Mouse (Mus musculus): ENCODE data around the gene Pigq. TPM values are rescaled to one million over a fixed set of nuclear protein-coding genes. Genes with fewer than 3 reads are reported as not detected.

Pigq gene
- polyA plus RNA-seq, 1 experiment, result 170 TPM

- 75% methylated on average over 3 of the region's 3 CpGs for WGBS
- Histone ChIP-seq H3K4me3 (replicated peaks; ENCODE audit: insufficient read depth, low read depth, low read length) (no peak overlapping the region), H3K27ac (ENCODE audit: insufficient read depth, low read length) (no peak overlapping the region), H3K27me3 (ENCODE audit: control insufficient read depth, insufficient read depth, low read length) (no peaks in the 10 kb centered on the region), H3K4me1 (ENCODE audit: control insufficient read depth, insufficient read depth, low read length) (peaks cover 9% of the 10 kb centered on the region)
- TF ChIP-seq POLR2A (IDR thresholded peaks at IDR 0.05; ENCODE audit: borderline replicate concordance, insufficient read depth, low read length), result no peak
- no peak for TF ChIP-seq CTCF (IDR thresholded peaks at IDR 0.05; ENCODE audit: borderline replicate concordance, insufficient read depth, low read depth, low read length)
- no peak for DNase-seq
Observed at GRCm38 (mm10) chr17:25903061-25903460, 41.7 kb downstream of the Pigq start.

GRCm38 (mm10) chr17:25900193-25900592, 44.5 kb downstream of the Pigq start:
- H3K4me3 ChIP-seq (replicated peaks; ENCODE audit: insufficient read depth, low read depth, low read length), result no peak overlapping the region
- H3K27ac ChIP-seq (ENCODE audit: insufficient read depth, low read length), result no peak overlapping the region
- no peaks in the 10 kb centered on the region for H3K27me3 ChIP-seq (ENCODE audit: control insufficient read depth, insufficient read depth, low read length)
- peaks cover 21% of the 10 kb centered on the region for H3K4me1 ChIP-seq (ENCODE audit: control insufficient read depth, insufficient read depth, low read length)
- DNase-seq, result no peak
- 89% methylated on average over 1 of the region's 1 CpGs for WGBS
- TF ChIP-seq POLR2A (IDR thresholded peaks at IDR 0.05; ENCODE audit: borderline replicate concordance, insufficient read depth, low read length) (no peak), CTCF (IDR thresholded peaks at IDR 0.05; ENCODE audit: borderline replicate concordance, insufficient read depth, low read depth, low read length) (no peak)

GRCm38 (mm10) chr17:25895891-25896290, 48.8 kb downstream of the Pigq start:
- H3K4me1 ChIP-seq (ENCODE audit: control insufficient read depth, insufficient read depth, low read length), result peaks cover 25% of the 10 kb centered on the region
- H3K27me3 ChIP-seq (ENCODE audit: control insufficient read depth, insufficient read depth, low read length), result no peaks in the 10 kb centered on the region
- DNase-seq, result peak in 1 of 2 experiments; percentile 35
- 18% methylated on average over 12 of the region's 12 CpGs for WGBS
- H3K27ac ChIP-seq (ENCODE audit: insufficient read depth, low read length), result peak overlapping the region; percentile 41
- no peak overlapping the region for H3K4me3 ChIP-seq (replicated peaks; ENCODE audit: insufficient read depth, low read depth, low read length)
- TF ChIP-seq POLR2A (IDR thresholded peaks at IDR 0.05; ENCODE audit: borderline replicate concordance, insufficient read depth, low read length) (no peak), CTCF (IDR thresholded peaks at IDR 0.05; ENCODE audit: borderline replicate concordance, insufficient read depth, low read depth, low read length) (no peak)

GRCm38 (mm10) chr17:25895415-25895814, 49.3 kb downstream of the Pigq start:
- H3K27me3 ChIP-seq (ENCODE audit: control insufficient read depth, insufficient read depth, low read length), result no peaks in the 10 kb centered on the region
- H3K4me1 ChIP-seq (ENCODE audit: control insufficient read depth, insufficient read depth, low read length), result peaks cover 25% of the 10 kb centered on the region
- 22% methylated on average over 2 of the region's 2 CpGs for WGBS
- no peak for TF ChIP-seq POLR2A (IDR thresholded peaks at IDR 0.05; ENCODE audit: borderline replicate concordance, insufficient read depth, low read length)
- no peak for TF ChIP-seq CTCF (IDR thresholded peaks at IDR 0.05; ENCODE audit: borderline replicate concordance, insufficient read depth, low read depth, low read length)
- no peak for DNase-seq
- H3K27ac ChIP-seq (ENCODE audit: insufficient read depth, low read length), result peak overlapping the region; percentile 41
- no peak overlapping the region for H3K4me3 ChIP-seq (replicated peaks; ENCODE audit: insufficient read depth, low read depth, low read length)

- Histone ChIP-seq H3K27ac (ENCODE audit: insufficient read depth, low read length) (0 out of 2 replicates have a peak overlapping the region, but pooled peaks have one; percentile 14), H3K27me3 (ENCODE audit: control insufficient read depth, insufficient read depth, low read length) (no peaks in the 10 kb centered on the region), H3K4me3 (replicated peaks; ENCODE audit: insufficient read depth, low read depth, low read length) (no peak overlapping the region), H3K4me1 (ENCODE audit: control insufficient read depth, insufficient read depth, low read length) (peaks cover 25% of the 10 kb centered on the region)
- WGBS, result 34% methylated on average over 2 of the region's 2 CpGs
- TF ChIP-seq POLR2A (IDR thresholded peaks at IDR 0.05; ENCODE audit: borderline replicate concordance, insufficient read depth, low read length) (no peak), CTCF (IDR thresholded peaks at IDR 0.05; ENCODE audit: borderline replicate concordance, insufficient read depth, low read depth, low read length) (peak; percentile 98)
- DNase-seq, result peak; percentile 82 to 83
Observed at GRCm38 (mm10) chr17:25893975-25894617, 50.6 kb downstream of the Pigq start.

- 37% methylated on average over 3 of the region's 3 CpGs for WGBS
- no peaks in the 10 kb centered on the region for H3K4me1 ChIP-seq (ENCODE audit: control insufficient read depth, insufficient read depth, low read length)
- H3K27ac ChIP-seq (ENCODE audit: insufficient read depth, low read length), result no peak overlapping the region
- H3K4me3 ChIP-seq (replicated peaks; ENCODE audit: insufficient read depth, low read depth, low read length), result no peak overlapping the region
- H3K27me3 ChIP-seq (ENCODE audit: control insufficient read depth, insufficient read depth, low read length), result no peaks in the 10 kb centered on the region
- DNase-seq, result no peak
- TF ChIP-seq CTCF (IDR thresholded peaks at IDR 0.05; ENCODE audit: borderline replicate concordance, insufficient read depth, low read depth, low read length) (no peak), POLR2A (IDR thresholded peaks at IDR 0.05; ENCODE audit: borderline replicate concordance, insufficient read depth, low read length) (no peak)
Observed at GRCm38 (mm10) chr17:25888837-25889236, 55.9 kb downstream of the Pigq start.

- Histone ChIP-seq H3K4me3 (replicated peaks; ENCODE audit: insufficient read depth, low read depth, low read length) (no peak overlapping the region), H3K4me1 (ENCODE audit: control insufficient read depth, insufficient read depth, low read length) (no peaks in the 10 kb centered on the region), H3K27ac (ENCODE audit: insufficient read depth, low read length) (no peak overlapping the region), H3K27me3 (ENCODE audit: control insufficient read depth, insufficient read depth, low read length) (no peaks in the 10 kb centered on the region)
- no peak for DNase-seq
- TF ChIP-seq POLR2A (IDR thresholded peaks at IDR 0.05; ENCODE audit: borderline replicate concordance, insufficient read depth, low read length) (no peak), CTCF (IDR thresholded peaks at IDR 0.05; ENCODE audit: borderline replicate concordance, insufficient read depth, low read depth, low read length) (no peak)
- 65% methylated on average over 10 of the region's 10 CpGs for WGBS
Observed at GRCm38 (mm10) chr17:25887467-25887866, 57.3 kb downstream of the Pigq start.

- TF ChIP-seq POLR2A (IDR thresholded peaks at IDR 0.05; ENCODE audit: borderline replicate concordance, insufficient read depth, low read length) (no peak), CTCF (IDR thresholded peaks at IDR 0.05; ENCODE audit: borderline replicate concordance, insufficient read depth, low read depth, low read length) (no peak)
- Histone ChIP-seq H3K27me3 (ENCODE audit: control insufficient read depth, insufficient read depth, low read length) (no peaks in the 10 kb centered on the region), H3K4me1 (ENCODE audit: control insufficient read depth, insufficient read depth, low read length) (no peaks in the 10 kb centered on the region), H3K4me3 (replicated peaks; ENCODE audit: insufficient read depth, low read depth, low read length) (no peak overlapping the region), H3K27ac (ENCODE audit: insufficient read depth, low read length) (no peak overlapping the region)
- DNase-seq, result no peak
Observed at GRCm38 (mm10) chr17:25886806-25887205, 57.9 kb downstream of the Pigq start.
